Mouse (Mus musculus): ENCODE data around the gene Ptprd. TPM values are rescaled to one million over a fixed set of nuclear protein-coding genes. Genes with fewer than 3 reads are reported as not detected.
A peak's percentile ranks its signal among the peaks of the same experiment; 100 is the strongest.

The Ptprd gene
- polyA plus RNA-seq, 1 experiment from 2014 or later = 161 TPM

- H3K4me2 ChIP-seq (ENCODE audit: low read length) = peak overlapping the region; percentile 31
- 18% methylated on average over 8 of the region's 8 CpGs for WGBS
Measured at GRCm38 (mm10) chr4:76025571-76026325, 2186.0 kb downstream of the Ptprd start.

DNA sequence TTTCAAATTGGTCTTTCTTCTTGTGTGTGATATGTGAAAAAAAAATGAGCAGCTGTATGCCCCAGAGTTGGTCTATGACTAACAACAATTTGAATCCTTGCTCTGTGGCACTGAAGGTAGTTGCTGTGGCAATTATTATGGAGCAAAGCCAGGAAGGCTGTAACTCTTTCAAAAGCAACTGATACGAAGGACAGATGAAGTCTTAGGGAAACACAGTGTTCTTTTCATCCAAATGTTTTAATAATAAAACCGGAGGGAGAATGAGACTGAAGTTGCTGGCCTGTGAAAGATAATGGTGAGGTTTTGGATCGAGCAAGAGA, 2187.3 kb downstream of the Ptprd start:
- Histone ChIP-seq H3K4me2 (ENCODE audit: low read length) (no peak overlapping the region), H3K36me3 (ENCODE audit: control insufficient read depth, insufficient read depth) (no peaks in the 10 kb centered on the region), H3K9ac (replicated peaks; ENCODE audit: low read depth, low read length) (no peak overlapping the region), H3K4me1 (replicated peaks; ENCODE audit: control insufficient read depth, insufficient read depth, low read length) (peaks cover 8% of the 10 kb centered on the region), H3K4me3 (replicated peaks; ENCODE audit: low read length) (no peak overlapping the region), H3K27ac (ENCODE audit: low read length) (no peak overlapping the region; the same call in 1 of the 2 replicates), H3K27me3 (replicated peaks; ENCODE audit: control insufficient read depth, insufficient read depth, low read length) (no peaks in the 10 kb centered on the region), H3K9me3 (ENCODE audit: control insufficient read depth, low read length) (no peaks in the 10 kb centered on the region)
- 0 out of 2 replicates have a peak, but pooled peaks have one; percentile 6 for ATAC-seq
- WGBS = 39% methylated on average over 3 of the region's 3 CpGs

More at GRCm38 (mm10) chr4:76025571-76026325, 2186.0 kb downstream of the Ptprd start:
- no peaks in the 10 kb centered on the region for H3K27me3 ChIP-seq (replicated peaks; ENCODE audit: control insufficient read depth, insufficient read depth, low read length)
- H3K27ac ChIP-seq (ENCODE audit: low read length) = peak overlapping the region; percentile 39; the same call in 1 of the 2 replicates
- no peak overlapping the region for H3K4me3 ChIP-seq (replicated peaks; ENCODE audit: low read length)
- peak overlapping the region; percentile 22; the same call in 1 of the 2 replicates for H3K9ac ChIP-seq (replicated peaks; ENCODE audit: low read depth, low read length)
- no peaks in the 10 kb centered on the region for H3K9me3 ChIP-seq (ENCODE audit: control insufficient read depth, low read length)
- no peaks in the 10 kb centered on the region for H3K36me3 ChIP-seq (ENCODE audit: control insufficient read depth, insufficient read depth)
- H3K4me1 ChIP-seq (replicated peaks; ENCODE audit: control insufficient read depth, insufficient read depth, low read length) = peaks cover 8% of the 10 kb centered on the region
- ATAC-seq = peak; percentile 94

DNA sequence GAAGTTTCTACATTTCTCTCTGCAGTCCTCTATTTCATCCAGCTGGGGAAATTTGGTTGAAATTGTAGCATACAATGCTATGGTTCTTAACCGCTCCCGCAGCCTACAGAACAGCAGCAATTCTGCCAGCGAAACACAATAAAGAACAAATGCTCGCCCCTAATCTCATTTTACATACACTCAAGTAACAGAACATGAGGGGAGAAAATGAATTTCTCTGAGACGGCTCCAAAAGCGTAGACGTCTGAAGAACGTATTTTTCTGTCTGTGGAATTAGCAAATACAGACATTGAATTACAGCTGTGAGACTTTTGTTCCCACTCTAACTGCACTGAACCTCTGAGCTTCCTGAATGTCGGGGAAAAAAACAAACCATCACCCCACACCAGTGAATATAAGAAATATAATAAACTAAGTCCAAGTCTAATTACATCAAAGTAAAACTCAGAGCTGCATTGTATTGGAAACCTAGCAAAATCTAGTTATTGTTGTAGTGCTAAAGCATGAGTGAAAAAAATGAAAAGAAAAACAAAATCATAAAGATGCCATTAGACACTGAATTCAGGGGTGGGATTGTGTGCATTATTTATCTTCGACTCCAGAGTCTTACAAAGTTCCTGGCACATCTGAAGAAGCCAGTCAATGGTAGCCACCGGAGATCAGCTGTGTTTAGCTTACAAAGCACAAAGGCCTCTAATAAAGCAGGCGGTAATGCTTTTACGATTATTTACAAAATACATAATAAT, 2187.8 kb downstream of the Ptprd start:
- Histone ChIP-seq H3K4me2 (ENCODE audit: low read length) (no peak overlapping the region), H3K36me3 (ENCODE audit: control insufficient read depth, insufficient read depth) (no peaks in the 10 kb centered on the region), H3K4me1 (replicated peaks; ENCODE audit: control insufficient read depth, insufficient read depth, low read length) (peaks cover 8% of the 10 kb centered on the region), H3K27ac (ENCODE audit: low read length) (no peak overlapping the region; the same call in 1 of the 2 replicates), H3K9ac (replicated peaks; ENCODE audit: low read depth, low read length) (no peak overlapping the region), H3K27me3 (replicated peaks; ENCODE audit: control insufficient read depth, insufficient read depth, low read length) (no peaks in the 10 kb centered on the region), H3K4me3 (replicated peaks; ENCODE audit: low read length) (no peak overlapping the region), H3K9me3 (ENCODE audit: control insufficient read depth, low read length) (no peaks in the 10 kb centered on the region)
- WGBS = 47% methylated on average over 13 of the region's 13 CpGs
- 0 out of 2 replicates have a peak, but pooled peaks have one; percentile 24 for ATAC-seq

DNA sequence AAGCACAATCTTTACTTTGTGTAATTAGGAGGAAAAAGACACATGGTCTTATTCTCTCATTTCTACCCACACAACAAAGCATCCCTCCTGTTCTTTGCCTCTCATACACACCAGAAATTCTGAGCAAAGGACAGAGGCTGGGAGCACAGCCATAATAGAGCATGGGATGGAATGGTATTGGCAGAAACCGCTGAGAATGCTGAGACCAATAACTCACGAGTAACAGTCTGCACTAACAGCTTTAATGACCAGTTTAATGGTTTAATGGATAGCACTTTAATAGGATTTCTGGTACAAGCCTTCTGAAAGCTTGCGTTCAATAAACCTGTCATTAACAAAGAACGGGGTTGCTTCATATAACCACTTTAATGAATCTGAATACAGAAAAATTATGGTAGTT, 2190.1 kb downstream of the Ptprd start:
- peaks cover 8% of the 10 kb centered on the region for H3K4me1 ChIP-seq (replicated peaks; ENCODE audit: control insufficient read depth, insufficient read depth, low read length)
- H3K9me3 ChIP-seq (ENCODE audit: control insufficient read depth, low read length) = no peaks in the 10 kb centered on the region
- WGBS = 53% methylated on average over 4 of the region's 4 CpGs
- no peak overlapping the region for H3K27ac ChIP-seq (ENCODE audit: low read length)
- H3K27me3 ChIP-seq (replicated peaks; ENCODE audit: control insufficient read depth, insufficient read depth, low read length) = no peaks in the 10 kb centered on the region
- no peaks in the 10 kb centered on the region for H3K36me3 ChIP-seq (ENCODE audit: control insufficient read depth, insufficient read depth)
- no peak overlapping the region for H3K9ac ChIP-seq (replicated peaks; ENCODE audit: low read depth, low read length)
- no peak overlapping the region for H3K4me2 ChIP-seq (ENCODE audit: low read length)
- no peak overlapping the region for H3K4me3 ChIP-seq (replicated peaks; ENCODE audit: low read length)
- ATAC-seq = no peak

- Histone ChIP-seq H3K4me1 (replicated peaks; ENCODE audit: control insufficient read depth, insufficient read depth, low read length) (no peaks in the 10 kb centered on the region), H3K9ac (replicated peaks; ENCODE audit: low read depth, low read length) (no peak overlapping the region), H3K9me3 (ENCODE audit: control insufficient read depth, low read length) (no peaks in the 10 kb centered on the region), H3K36me3 (ENCODE audit: control insufficient read depth, insufficient read depth) (no peaks in the 10 kb centered on the region), H3K4me3 (replicated peaks; ENCODE audit: low read length) (no peak overlapping the region), H3K4me2 (ENCODE audit: low read length) (no peak overlapping the region), H3K27ac (ENCODE audit: low read length) (no peak overlapping the region), H3K27me3 (replicated peaks; ENCODE audit: control insufficient read depth, insufficient read depth, low read length) (no peaks in the 10 kb centered on the region)
- 87% methylated on average over 3 of the region's 3 CpGs for WGBS
- ATAC-seq = no peak
Measured at GRCm38 (mm10) chr4:76015026-76015425, 2196.7 kb downstream of the Ptprd start.

GRCm38 (mm10) chr4:76014151-76014840, 2197.5 kb downstream of the Ptprd start:
- Histone ChIP-seq H3K27ac (ENCODE audit: low read length) (no peak overlapping the region), H3K27me3 (replicated peaks; ENCODE audit: control insufficient read depth, insufficient read depth, low read length) (no peaks in the 10 kb centered on the region), H3K9me3 (ENCODE audit: control insufficient read depth, low read length) (no peaks in the 10 kb centered on the region), H3K9ac (replicated peaks; ENCODE audit: low read depth, low read length) (no peak overlapping the region), H3K36me3 (ENCODE audit: control insufficient read depth, insufficient read depth) (no peaks in the 10 kb centered on the region), H3K4me3 (replicated peaks; ENCODE audit: low read length) (no peak overlapping the region), H3K4me2 (ENCODE audit: low read length) (no peak overlapping the region), H3K4me1 (replicated peaks; ENCODE audit: control insufficient read depth, insufficient read depth, low read length) (no peaks in the 10 kb centered on the region)
- WGBS = 58% methylated on average over 3 of the region's 3 CpGs
- ATAC-seq = no peak

DNA sequence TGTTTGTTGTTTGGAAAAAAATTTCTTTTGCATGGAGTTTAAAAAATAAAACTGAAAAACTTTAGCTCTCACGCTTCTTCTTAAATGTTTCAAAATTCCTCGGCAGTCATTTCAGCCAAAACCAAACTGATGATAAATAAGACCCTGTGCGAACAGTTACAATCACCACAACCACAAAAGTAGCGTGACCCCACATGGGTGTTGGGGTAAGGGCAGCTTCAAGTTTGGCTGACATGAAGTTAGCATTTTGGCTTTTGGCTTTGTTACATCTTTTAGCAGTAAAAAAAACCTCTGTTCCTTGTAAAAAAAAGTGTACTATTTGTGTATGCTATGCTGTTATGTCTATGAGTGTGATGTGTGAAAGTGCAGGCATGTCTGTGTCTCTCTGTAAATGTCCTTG, 2203.2 kb downstream of the Ptprd start:
- 92% methylated on average over 4 of the region's 4 CpGs for WGBS
- H3K4me3 ChIP-seq (replicated peaks; ENCODE audit: low read length) = no peak overlapping the region
- peaks cover 5% of the 10 kb centered on the region; the same call in 1 of the 2 replicates for H3K4me1 ChIP-seq (replicated peaks; ENCODE audit: control insufficient read depth, insufficient read depth, low read length)
- no peaks in the 10 kb centered on the region for H3K9me3 ChIP-seq (ENCODE audit: control insufficient read depth, low read length)
- no peak overlapping the region for H3K4me2 ChIP-seq (ENCODE audit: low read length)
- H3K36me3 ChIP-seq (ENCODE audit: control insufficient read depth, insufficient read depth) = no peaks in the 10 kb centered on the region
- no peak overlapping the region for H3K9ac ChIP-seq (replicated peaks; ENCODE audit: low read depth, low read length)
- H3K27ac ChIP-seq (ENCODE audit: low read length) = no peak overlapping the region
- no peaks in the 10 kb centered on the region for H3K27me3 ChIP-seq (replicated peaks; ENCODE audit: control insufficient read depth, insufficient read depth, low read length)
- no peak for ATAC-seq

- H3K9me3 ChIP-seq (ENCODE audit: control insufficient read depth, low read length) = no peaks in the 10 kb centered on the region
- no peaks in the 10 kb centered on the region for H3K36me3 ChIP-seq (ENCODE audit: control insufficient read depth, insufficient read depth)
- no peak for ATAC-seq
- no peak overlapping the region for H3K4me3 ChIP-seq (replicated peaks; ENCODE audit: low read length)
- no peak overlapping the region for H3K9ac ChIP-seq (replicated peaks; ENCODE audit: low read depth, low read length)
- peaks cover 5% of the 10 kb centered on the region; the same call in 1 of the 2 replicates for H3K4me1 ChIP-seq (replicated peaks; ENCODE audit: control insufficient read depth, insufficient read depth, low read length)
- WGBS = 85% methylated on average over 3 of the region's 3 CpGs
- no peaks in the 10 kb centered on the region for H3K27me3 ChIP-seq (replicated peaks; ENCODE audit: control insufficient read depth, insufficient read depth, low read length)
- H3K27ac ChIP-seq (ENCODE audit: low read length) = no peak overlapping the region
- no peak overlapping the region for H3K4me2 ChIP-seq (ENCODE audit: low read length)
Measured at GRCm38 (mm10) chr4:76007219-76007618, 2204.5 kb downstream of the Ptprd start.

GRCm38 (mm10) chr4:76006717-76007116, 2205.0 kb downstream of the Ptprd start:
- Histone ChIP-seq H3K27me3 (replicated peaks; ENCODE audit: control insufficient read depth, insufficient read depth, low read length) (no peaks in the 10 kb centered on the region), H3K27ac (ENCODE audit: low read length) (no peak overlapping the region), H3K4me3 (replicated peaks; ENCODE audit: low read length) (no peak overlapping the region), H3K4me1 (replicated peaks; ENCODE audit: control insufficient read depth, insufficient read depth, low read length) (peaks cover 5% of the 10 kb centered on the region; the same call in 1 of the 2 replicates), H3K36me3 (ENCODE audit: control insufficient read depth, insufficient read depth) (no peaks in the 10 kb centered on the region), H3K4me2 (ENCODE audit: low read length) (no peak overlapping the region), H3K9ac (replicated peaks; ENCODE audit: low read depth, low read length) (no peak overlapping the region), H3K9me3 (ENCODE audit: control insufficient read depth, low read length) (no peaks in the 10 kb centered on the region)
- 21% methylated on average over 3 of the region's 3 CpGs for WGBS
- peak; percentile 89 for ATAC-seq
